Mouse (Mus musculus): ENCODE measurements at regions not wholly inside any gene's neighbourhood (a gene's known extent, or its start where the extent isn't known, plus 50 kb on each side); places are given as distances from the start of the nearest gene placed in this dataset.

GRCm38 (mm10) chr7:51434865-51435264 is 76.0 kb upstream of the Ano5 start:
- peak; percentile 46 to 52 for DNase-seq (ENCODE audit: low spot score in 2 of 2)

GRCm38 (mm10) chr7:51454989-51455692 is 55.7 kb upstream of the Ano5 start:
- no peak for DNase-seq (ENCODE audit: low spot score in 2 of 2)

GRCm38 (mm10) chr7:51458757-51459156 is 52.1 kb upstream of the Ano5 start:
- no peak for DNase-seq (ENCODE audit: low spot score in 2 of 2)
